Mouse (Mus musculus): ENCODE data around the gene Abcc6.

DNA sequence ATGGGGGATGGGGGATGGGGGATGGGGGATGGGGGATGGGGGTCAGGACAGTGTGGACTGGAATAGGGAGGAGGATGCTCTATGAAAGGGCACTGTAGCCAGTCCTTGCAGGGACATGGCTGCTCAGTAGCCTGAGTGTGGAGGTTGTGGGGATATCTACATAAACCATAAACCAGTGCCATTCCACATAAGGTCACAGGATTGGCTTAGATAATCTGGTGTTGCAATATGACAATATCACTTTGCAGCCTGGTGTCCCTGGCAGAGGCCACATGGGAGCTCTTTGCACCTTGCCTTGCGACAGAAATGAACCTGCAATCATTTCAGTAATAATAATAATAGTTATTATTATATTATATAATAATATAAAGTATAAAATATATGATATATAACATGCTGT is 41.8 kb downstream of the Abcc6 start:
- TF ChIP-seq CTCF (IDR thresholded peaks at IDR 0.05; ENCODE audit: low read depth) = no peak
- TF ChIP-seq EP300 (IDR thresholded peaks at IDR 0.05; ENCODE audit: low read depth) = no peak
